Mouse (Mus musculus): ENCODE results near the gene Agbl3. TPM values are rescaled to one million over a fixed set of nuclear protein-coding genes. Genes with fewer than 3 reads are reported as not detected.

The Agbl3 gene
- polyA plus RNA-seq, 1 experiment, result 13.1 TPM

- TF ChIP-seq POLR2A (IDR thresholded peaks at IDR 0.05; ENCODE audit: low read depth, low read length) (no peak), CTCF (conservative IDR thresholded peaks at IDR 0.05; ENCODE audit: insufficient read depth, insufficient read length, low read depth, low read length) (no peak)
- no peak overlapping the region for H3K4me3 ChIP-seq (ENCODE audit: insufficient read depth, low read depth, low read length)
- no peak overlapping the region for H3K27ac ChIP-seq (ENCODE audit: insufficient read depth, low read depth, low read length)
- H3K4me1 ChIP-seq (ENCODE audit: control insufficient read depth, insufficient read depth, low read length), result peaks cover 18% of the 10 kb centered on the region
- no peak for DNase-seq
- no peaks in the 10 kb centered on the region for H3K27me3 ChIP-seq (replicated peaks; ENCODE audit: control insufficient read depth, insufficient read depth, low read length)
- H3K36me3 ChIP-seq (ENCODE audit: control insufficient read depth, insufficient read depth, low read length), result no peaks in the 10 kb centered on the region; the same call in 1 of the 2 replicates
- 79% methylated on average over 7 of the region's 7 CpGs for WGBS
These were observed 91.7 kb downstream of the Agbl3 start for GRCm38 (mm10) chr6:34871929-34872328.

DNA sequence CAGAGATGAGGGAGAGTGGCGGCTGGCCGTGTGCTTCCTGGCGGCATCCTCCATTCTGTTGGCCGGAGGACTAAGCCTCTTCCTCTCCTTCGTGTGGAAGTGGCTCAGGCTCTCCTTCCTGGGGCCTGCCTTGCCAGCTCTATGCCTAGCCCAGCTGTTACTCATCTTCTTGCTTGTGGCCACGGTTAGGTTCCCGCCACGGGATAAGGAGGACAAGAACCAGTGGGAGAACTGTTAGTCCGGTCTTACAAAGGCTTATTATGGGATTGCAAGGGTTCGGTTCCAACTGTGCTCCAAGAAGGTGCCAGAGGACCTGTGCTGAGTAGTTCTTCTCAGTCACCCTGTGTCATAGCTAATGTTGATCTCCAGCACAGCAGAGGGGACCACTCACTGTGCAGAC is 92.6 kb downstream of the Agbl3 start:
- peaks cover 15% of the 10 kb centered on the region for H3K4me1 ChIP-seq (ENCODE audit: control insufficient read depth, insufficient read depth, low read length)
- TF ChIP-seq POLR2A (IDR thresholded peaks at IDR 0.05; ENCODE audit: low read depth, low read length), result no peak
- TF ChIP-seq CTCF (conservative IDR thresholded peaks at IDR 0.05; ENCODE audit: insufficient read depth, insufficient read length, low read depth, low read length), result no peak
- peak overlapping the region; percentile 41 for H3K27ac ChIP-seq (ENCODE audit: insufficient read depth, low read depth, low read length)
- H3K36me3 ChIP-seq (ENCODE audit: control insufficient read depth, insufficient read depth, low read length), result no peaks in the 10 kb centered on the region; the same call in 1 of the 2 replicates
- no peak overlapping the region for H3K4me3 ChIP-seq (ENCODE audit: insufficient read depth, low read depth, low read length)
- DNase-seq, result no peak
- 82% methylated on average over 10 of the region's 10 CpGs for WGBS
- no peaks in the 10 kb centered on the region for H3K27me3 ChIP-seq (replicated peaks; ENCODE audit: control insufficient read depth, insufficient read depth, low read length)

DNA sequence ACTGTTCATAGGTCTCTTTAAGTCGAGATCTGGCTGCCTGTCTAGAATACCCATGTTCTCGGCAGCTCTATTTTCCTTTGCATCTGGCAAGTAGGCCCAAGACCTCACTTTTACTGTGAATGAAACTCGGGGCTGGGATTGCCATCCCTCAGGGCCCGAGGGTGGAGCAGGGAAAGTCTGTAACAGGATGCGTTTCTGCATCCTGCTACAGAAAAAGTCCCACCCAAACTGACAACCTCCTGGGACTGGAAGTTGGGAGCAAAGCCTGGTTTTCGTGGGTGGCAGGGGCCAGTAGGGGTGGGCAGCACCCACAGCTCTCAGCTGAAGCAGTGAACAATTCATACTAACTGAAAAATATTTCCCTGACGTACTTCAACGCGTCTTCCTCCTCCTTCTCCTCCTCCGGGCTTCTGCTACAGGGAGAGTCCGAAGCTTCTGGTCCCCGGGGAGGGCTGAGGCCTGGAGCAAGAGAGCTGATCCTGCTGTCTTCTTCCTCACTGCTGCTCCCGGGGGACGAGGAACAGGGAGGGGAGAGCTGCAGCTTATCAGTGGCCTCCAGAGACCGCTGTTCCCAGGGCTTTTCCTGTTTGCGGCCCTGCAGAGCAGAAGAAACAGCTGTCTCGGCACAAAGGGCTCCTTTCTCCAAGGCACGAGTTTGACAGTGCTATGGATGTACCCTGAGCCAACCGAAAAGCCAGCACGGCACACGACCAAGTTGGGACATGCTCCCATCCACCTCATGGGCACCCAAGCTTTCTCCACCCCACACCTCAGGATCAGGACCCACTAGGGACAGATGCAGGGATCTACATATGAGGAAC is 94.1 kb downstream of the Agbl3 start:
- Histone ChIP-seq H3K27ac (ENCODE audit: insufficient read depth, low read depth, low read length) (peak overlapping the region; percentile 79), H3K36me3 (ENCODE audit: control insufficient read depth, insufficient read depth, low read length) (no peaks in the 10 kb centered on the region; the same call in 1 of the 2 replicates), H3K27me3 (replicated peaks; ENCODE audit: control insufficient read depth, insufficient read depth, low read length) (no peaks in the 10 kb centered on the region), H3K4me3 (ENCODE audit: insufficient read depth, low read depth, low read length) (no peak overlapping the region), H3K4me1 (ENCODE audit: control insufficient read depth, insufficient read depth, low read length) (peaks cover 15% of the 10 kb centered on the region)
- TF ChIP-seq CTCF (conservative IDR thresholded peaks at IDR 0.05; ENCODE audit: insufficient read depth, insufficient read length, low read depth, low read length) (0 out of 2 replicates have a peak, but pooled peaks have one; percentile 11), POLR2A (IDR thresholded peaks at IDR 0.05; ENCODE audit: low read depth, low read length) (peak; percentile 13)
- WGBS, result 51% methylated on average over 21 of the region's 21 CpGs
- peak; percentile 90 for DNase-seq

DNA sequence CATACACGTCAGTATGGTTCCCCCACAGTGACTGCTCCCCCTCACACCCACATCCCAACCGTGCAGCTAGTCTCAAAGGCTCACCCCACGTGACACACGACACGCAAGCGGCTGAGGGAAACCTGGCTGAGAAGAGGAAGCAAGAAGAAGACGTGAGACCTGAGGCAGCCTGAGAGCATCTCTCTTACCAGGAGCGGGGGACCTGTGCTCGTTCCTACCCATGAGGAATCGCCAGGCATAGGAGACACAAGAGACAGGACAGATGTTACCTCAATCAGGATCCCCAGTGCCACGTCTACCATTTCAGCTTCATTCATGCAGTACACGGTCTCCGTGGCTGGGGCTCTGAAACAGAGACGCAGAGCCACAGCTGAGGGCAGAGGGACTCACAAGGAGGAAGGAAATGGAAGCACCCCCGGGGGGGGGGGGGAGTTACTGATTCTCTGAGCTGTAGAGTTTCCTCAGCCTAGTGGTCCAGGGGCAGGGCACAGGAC is 95.1 kb downstream of the Agbl3 start:
- H3K4me3 ChIP-seq (ENCODE audit: insufficient read depth, low read depth, low read length), result peak overlapping the region; percentile 27; the same call in 1 of the 2 replicates
- H3K36me3 ChIP-seq (ENCODE audit: control insufficient read depth, insufficient read depth, low read length), result no peaks in the 10 kb centered on the region; the same call in 1 of the 2 replicates
- WGBS, result 61% methylated on average over 15 of the region's 15 CpGs
- H3K4me1 ChIP-seq (ENCODE audit: control insufficient read depth, insufficient read depth, low read length), result peaks cover 10% of the 10 kb centered on the region
- peak overlapping the region; percentile 79 for H3K27ac ChIP-seq (ENCODE audit: insufficient read depth, low read depth, low read length)
- no peak for DNase-seq
- no peak for TF ChIP-seq CTCF (conservative IDR thresholded peaks at IDR 0.05; ENCODE audit: insufficient read depth, insufficient read length, low read depth, low read length)
- TF ChIP-seq POLR2A (IDR thresholded peaks at IDR 0.05; ENCODE audit: low read depth, low read length), result peak; percentile 17
- no peaks in the 10 kb centered on the region for H3K27me3 ChIP-seq (replicated peaks; ENCODE audit: control insufficient read depth, insufficient read depth, low read length)

DNA sequence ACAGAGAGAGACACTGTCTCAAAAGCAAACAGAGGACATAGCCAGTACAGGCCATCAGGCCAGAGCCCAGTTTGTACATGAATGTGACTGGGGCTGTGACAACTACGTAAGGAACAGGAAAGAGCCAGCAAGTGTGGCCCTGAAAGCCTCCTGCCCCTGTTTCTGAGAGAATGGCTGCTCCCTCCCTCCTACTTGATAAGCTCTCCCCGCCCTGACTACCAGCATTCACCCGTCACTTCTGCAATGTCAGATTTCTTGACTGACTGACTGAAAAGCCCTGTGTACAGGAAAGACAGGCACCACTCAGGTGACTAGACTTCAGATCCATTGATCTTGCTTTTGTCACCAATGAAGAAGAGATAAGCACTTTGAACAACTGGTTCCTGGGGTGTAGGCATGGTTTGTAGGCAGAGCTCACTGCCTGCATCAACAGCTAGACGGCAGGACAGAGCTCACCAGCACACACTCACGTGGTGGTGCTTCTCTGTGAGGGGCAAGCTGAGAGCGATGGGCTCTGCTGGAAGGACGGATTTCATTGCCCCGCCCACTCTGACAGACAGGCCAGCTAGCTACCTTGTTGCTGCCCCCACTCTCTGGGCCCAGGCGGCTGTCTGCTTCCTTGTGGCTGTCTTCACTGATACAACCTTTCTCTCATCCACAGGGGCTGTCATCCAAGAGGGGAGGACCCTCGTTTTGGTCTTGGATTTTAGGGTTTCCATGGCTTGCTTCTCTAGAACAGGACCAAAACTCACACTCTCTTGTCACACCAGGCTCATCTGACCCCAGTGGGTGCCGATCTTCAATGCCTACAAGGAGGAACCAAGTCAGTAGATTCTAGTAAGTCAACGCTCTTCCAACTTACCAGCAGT is 96.0 kb downstream of the Agbl3 start:
- no peak for DNase-seq
- no peaks in the 10 kb centered on the region for H3K27me3 ChIP-seq (replicated peaks; ENCODE audit: control insufficient read depth, insufficient read depth, low read length)
- H3K4me3 ChIP-seq (ENCODE audit: insufficient read depth, low read depth, low read length), result no peak overlapping the region
- peaks cover 10% of the 10 kb centered on the region for H3K4me1 ChIP-seq (ENCODE audit: control insufficient read depth, insufficient read depth, low read length)
- H3K36me3 ChIP-seq (ENCODE audit: control insufficient read depth, insufficient read depth, low read length), result no peaks in the 10 kb centered on the region; the same call in 1 of the 2 replicates
- 77% methylated on average over 12 of the region's 12 CpGs for WGBS
- TF ChIP-seq CTCF (conservative IDR thresholded peaks at IDR 0.05; ENCODE audit: insufficient read depth, insufficient read length, low read depth, low read length), result no peak
- no peak for TF ChIP-seq POLR2A (IDR thresholded peaks at IDR 0.05; ENCODE audit: low read depth, low read length)
- H3K27ac ChIP-seq (ENCODE audit: insufficient read depth, low read depth, low read length), result peak overlapping the region; percentile 79

GRCm38 (mm10) chr6:34876835-34877156 is 96.6 kb downstream of the Agbl3 start:
- H3K36me3 ChIP-seq (ENCODE audit: control insufficient read depth, insufficient read depth, low read length), result no peaks in the 10 kb centered on the region; the same call in 1 of the 2 replicates
- no peak overlapping the region for H3K4me3 ChIP-seq (ENCODE audit: insufficient read depth, low read depth, low read length)
- no peak for TF ChIP-seq CTCF (conservative IDR thresholded peaks at IDR 0.05; ENCODE audit: insufficient read depth, insufficient read length, low read depth, low read length)
- TF ChIP-seq POLR2A (IDR thresholded peaks at IDR 0.05; ENCODE audit: low read depth, low read length), result no peak
- 38% methylated on average over 2 of the region's 2 CpGs for WGBS
- H3K27me3 ChIP-seq (replicated peaks; ENCODE audit: control insufficient read depth, insufficient read depth, low read length), result no peaks in the 10 kb centered on the region
- no peak overlapping the region for H3K27ac ChIP-seq (ENCODE audit: insufficient read depth, low read depth, low read length)
- DNase-seq, result no peak
- H3K4me1 ChIP-seq (ENCODE audit: control insufficient read depth, insufficient read depth, low read length), result peaks cover 10% of the 10 kb centered on the region
